In the genomic region with DNA sequence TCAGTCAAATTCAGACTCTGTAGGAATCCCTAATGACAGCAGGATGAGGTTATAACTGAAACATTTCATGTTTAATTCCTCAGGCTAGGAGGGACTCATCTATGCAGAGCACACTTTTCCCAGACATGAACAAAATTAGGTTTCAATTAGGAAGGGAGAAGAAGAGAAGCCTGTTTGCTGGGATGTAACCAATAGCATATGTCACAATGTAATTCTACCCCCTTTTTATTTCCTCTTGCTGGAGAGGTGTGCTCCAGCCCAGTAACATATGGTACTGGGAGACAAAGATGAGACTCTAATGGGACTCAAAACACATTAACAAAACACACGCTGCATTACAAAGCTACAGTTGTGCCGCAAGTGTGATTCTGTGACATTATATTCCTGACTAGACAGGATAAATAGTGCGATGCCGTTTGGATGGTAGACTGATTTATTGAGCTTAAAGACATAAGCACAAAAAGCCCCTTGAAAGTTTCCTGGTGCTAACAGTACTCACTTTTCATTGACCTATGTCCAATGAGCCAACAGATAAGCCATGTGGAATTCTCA, we compare ENCODE assay signal across 19 mouse cellular contexts.
DNase-seq lines count a peak whose midpoint lies in the region; ATAC-seq and TF ChIP-seq lines count a peak whose summit lies in the region.
"Had no signal": no experiment of that assay in that cellular context is flagged by ENCODE, and none has a peak within 500 bp of the region (broad histone marks: within the 10 kb centered on the region; RNA-seq: fewer than 3 reads in every experiment).

No protein-coding gene starts in this region.

- H3K9me3 ChIP-seq in forebrain, embryonic 10.5 days = no peaks in the 10 kb centered on the region
- H3K9me3 ChIP-seq in forebrain, postnatal 0 days (ENCODE audit: low read length) = no peaks in the 10 kb centered on the region
- H3K9me3 ChIP-seq in hindbrain, embryonic 16.5 days (ENCODE audit: control insufficient read depth, low read length) = no peaks in the 10 kb centered on the region
- no peaks in the 10 kb centered on the region for H3K9me3 ChIP-seq in hindbrain, postnatal 0 days (ENCODE audit: low read length)
- no peaks in the 10 kb centered on the region for H3K9me3 ChIP-seq in embryonic facial prominence, embryonic 14.5 days (ENCODE audit: control insufficient read depth, low read length)
- H3K9me3 ChIP-seq in forebrain, embryonic 16.5 days (ENCODE audit: control insufficient read depth, low read length) = no peaks in the 10 kb centered on the region
- H3K9me3 ChIP-seq in midbrain, postnatal 0 days (ENCODE audit: low read length) = no peaks in the 10 kb centered on the region
- H3K9me3 ChIP-seq: embryonic facial prominence, embryonic 12.5 days; heart, embryonic 15.5 days; hindbrain, embryonic 15.5 days had no signal

- no peak overlapping the region for H3K9ac ChIP-seq in forebrain, postnatal 0 days
- no peak overlapping the region for H3K9ac ChIP-seq in hindbrain, embryonic 16.5 days (ENCODE audit: low read depth, low read length)
- H3K9ac ChIP-seq in hindbrain, postnatal 0 days (replicated peaks; ENCODE audit: low read length) = no peak overlapping the region
- no peak overlapping the region for H3K9ac ChIP-seq in embryonic facial prominence, embryonic 14.5 days (ENCODE audit: low read depth, low read length)
- no peak overlapping the region for H3K9ac ChIP-seq in forebrain, embryonic 16.5 days (replicated peaks; ENCODE audit: low read depth, low read length)
- no peak overlapping the region for H3K9ac ChIP-seq in midbrain, postnatal 0 days (replicated peaks; ENCODE audit: low read length, poor library complexity, severe bottlenecking)
- H3K9ac ChIP-seq: embryonic facial prominence, embryonic 12.5 days; heart, embryonic 15.5 days; hindbrain, embryonic 15.5 days had no signal

- peaks cover 22% of the 10 kb centered on the region for H3K4me1 ChIP-seq in forebrain, embryonic 10.5 days
- no peaks in the 10 kb centered on the region for H3K4me1 ChIP-seq in forebrain, postnatal 0 days (ENCODE audit: insufficient read depth)
- H3K4me1 ChIP-seq in hindbrain, embryonic 16.5 days (ENCODE audit: control insufficient read depth, insufficient read depth, low read depth, low read length) = peaks cover 2% of the 10 kb centered on the region; the same call in 1 of the 2 replicates
- peaks cover 6% of the 10 kb centered on the region; the same call in 1 of the 2 replicates for H3K4me1 ChIP-seq in hindbrain, postnatal 0 days (ENCODE audit: insufficient read depth, low read length)
- H3K4me1 ChIP-seq in embryonic facial prominence, embryonic 14.5 days (ENCODE audit: control insufficient read depth, insufficient read depth, low read length) = peaks cover 20% of the 10 kb centered on the region; the same call in 1 of the 2 replicates
- 0 out of 2 replicates have a peak, but pooled peaks cover 2% of the 10 kb centered on the region for H3K4me1 ChIP-seq in forebrain, embryonic 16.5 days (replicated peaks; ENCODE audit: control insufficient read depth, insufficient read depth, low read length)
- no peaks in the 10 kb centered on the region for H3K4me1 ChIP-seq in midbrain, postnatal 0 days (ENCODE audit: insufficient read depth, low read length)

- ATAC-seq in forebrain, postnatal 0 days = no peak
- ATAC-seq in hindbrain, embryonic 16.5 days = peak; percentile 50; the same call in 1 of the 2 replicates
- ATAC-seq in hindbrain, postnatal 0 days = no peak
- ATAC-seq in embryonic facial prominence, embryonic 14.5 days (ENCODE audit: low read depth) = peak; percentile 72
- peak; percentile 50 for ATAC-seq in forebrain, embryonic 16.5 days
- ATAC-seq in midbrain, postnatal 0 days (ENCODE audit: low FRiP score) = no peak

- no peak overlapping the region for H3K4me3 ChIP-seq in forebrain, embryonic 10.5 days
- no peak overlapping the region for H3K4me3 ChIP-seq in forebrain, postnatal 0 days (ENCODE audit: low read depth, low read length)
- no peak overlapping the region for H3K4me3 ChIP-seq in hindbrain, embryonic 16.5 days (ENCODE audit: low read length)
- H3K4me3 ChIP-seq in hindbrain, postnatal 0 days (ENCODE audit: low read length) = no peak overlapping the region
- no peak overlapping the region for H3K4me3 ChIP-seq in embryonic facial prominence, embryonic 14.5 days (ENCODE audit: low read depth, low read length)
- no peak overlapping the region for H3K4me3 ChIP-seq in forebrain, embryonic 16.5 days (replicated peaks; ENCODE audit: low read length)
- H3K4me3 ChIP-seq in midbrain, postnatal 0 days (ENCODE audit: low read depth, low read length) = no peak overlapping the region
- H3K4me3 ChIP-seq: embryonic facial prominence, embryonic 12.5 days; heart, embryonic 15.5 days; hindbrain, embryonic 15.5 days had no signal

- no peak for TF ChIP-seq CTCF in forebrain, postnatal 0 days (IDR thresholded peaks at IDR 0.05; ENCODE audit: low read depth)
- TF ChIP-seq CTCF in hindbrain, postnatal 0 days (IDR thresholded peaks at IDR 0.05; ENCODE audit: low read depth) = no peak
- TF ChIP-seq CTCF in midbrain, postnatal 0 days (IDR thresholded peaks at IDR 0.05) = no peak

- no peak for DNase-seq in forebrain, embryonic 10.5 days (ENCODE audit: extremely low spot score, low spot score)
- DNase-seq in forebrain, postnatal 0 days = no peak
- no peak for DNase-seq in hindbrain, postnatal 0 days (ENCODE audit: low spot score)
- DNase-seq in embryonic facial prominence, embryonic 14.5 days (ENCODE audit: low spot score) = peak; percentile 51
- DNase-seq in midbrain, postnatal 0 days (ENCODE audit: low spot score) = no peak
- DNase-seq: adrenal gland, adult 2 months; adrenal gland, postnatal 25 days; cerebellum, adult 2 months; cerebellum, postnatal 10 days; gastrocnemius, postnatal 10 days; heart, adult 18-20 months; heart, postnatal 14 days; kidney, adult 18-20 months had no signal

- H3K27me3 ChIP-seq in forebrain, embryonic 10.5 days (ENCODE audit: poor library complexity, severe bottlenecking) = no peaks in the 10 kb centered on the region
- no peaks in the 10 kb centered on the region for H3K27me3 ChIP-seq in forebrain, postnatal 0 days (ENCODE audit: insufficient read depth, low read length)
- no peaks in the 10 kb centered on the region for H3K27me3 ChIP-seq in hindbrain, embryonic 16.5 days (replicated peaks; ENCODE audit: control insufficient read depth, insufficient read depth, low read length)
- no peaks in the 10 kb centered on the region for H3K27me3 ChIP-seq in hindbrain, postnatal 0 days (ENCODE audit: insufficient read depth, low read length)
- no peaks in the 10 kb centered on the region for H3K27me3 ChIP-seq in embryonic facial prominence, embryonic 14.5 days (replicated peaks; ENCODE audit: control insufficient read depth, insufficient read depth, low read length)
- H3K27me3 ChIP-seq in forebrain, embryonic 16.5 days (replicated peaks; ENCODE audit: control insufficient read depth, insufficient read depth, low read length) = no peaks in the 10 kb centered on the region
- H3K27me3 ChIP-seq in midbrain, postnatal 0 days (ENCODE audit: insufficient read depth, low read length) = no peaks in the 10 kb centered on the region
- H3K27me3 ChIP-seq: embryonic facial prominence, embryonic 12.5 days; heart, embryonic 15.5 days; hindbrain, embryonic 15.5 days had no signal

- no peak overlapping the region for H3K4me2 ChIP-seq in forebrain, postnatal 0 days (ENCODE audit: low read depth)
- no peak overlapping the region for H3K4me2 ChIP-seq in hindbrain, embryonic 16.5 days (ENCODE audit: low read length)
- no peak overlapping the region for H3K4me2 ChIP-seq in hindbrain, postnatal 0 days (ENCODE audit: low read depth, low read length)
- H3K4me2 ChIP-seq in embryonic facial prominence, embryonic 14.5 days (ENCODE audit: low read depth, low read length) = no peak overlapping the region
- no peak overlapping the region for H3K4me2 ChIP-seq in forebrain, embryonic 16.5 days (ENCODE audit: low read length)
- H3K4me2 ChIP-seq in midbrain, postnatal 0 days (ENCODE audit: low read depth, low read length, poor library complexity, severe bottlenecking) = no peak overlapping the region
- H3K4me2 ChIP-seq: embryonic facial prominence, embryonic 12.5 days; heart, embryonic 11.5 days; heart, embryonic 15.5 days; hindbrain, embryonic 15.5 days had no signal

- peak overlapping the region; percentile 44; the same call in 1 of the 2 replicates for H3K27ac ChIP-seq in forebrain, embryonic 10.5 days
- no peak overlapping the region for H3K27ac ChIP-seq in forebrain, postnatal 0 days (ENCODE audit: low read depth, low read length)
- no peak overlapping the region for H3K27ac ChIP-seq in hindbrain, embryonic 16.5 days (ENCODE audit: low read depth, low read length)
- H3K27ac ChIP-seq in hindbrain, postnatal 0 days = no peak overlapping the region
- no peak overlapping the region for H3K27ac ChIP-seq in embryonic facial prominence, embryonic 14.5 days (replicated peaks; ENCODE audit: low read depth, low read length)
- no peak overlapping the region for H3K27ac ChIP-seq in forebrain, embryonic 16.5 days (ENCODE audit: low read length)
- no peak overlapping the region for H3K27ac ChIP-seq in midbrain, postnatal 0 days (ENCODE audit: low read depth, low read length)
- H3K27ac ChIP-seq: embryonic facial prominence, embryonic 12.5 days; heart, embryonic 15.5 days; hindbrain, embryonic 15.5 days had no signal

- H3K36me3 ChIP-seq in forebrain, embryonic 10.5 days (replicated peaks) = no peaks in the 10 kb centered on the region
- H3K36me3 ChIP-seq in forebrain, postnatal 0 days (ENCODE audit: insufficient read depth) = no peaks in the 10 kb centered on the region
- H3K36me3 ChIP-seq in hindbrain, embryonic 16.5 days (ENCODE audit: control insufficient read depth, insufficient read depth, low read length) = no peaks in the 10 kb centered on the region
- no peaks in the 10 kb centered on the region for H3K36me3 ChIP-seq in hindbrain, postnatal 0 days (ENCODE audit: insufficient read depth, low read length)
- no peaks in the 10 kb centered on the region for H3K36me3 ChIP-seq in embryonic facial prominence, embryonic 14.5 days (ENCODE audit: control insufficient read depth, insufficient read depth, low read length)
- no peaks in the 10 kb centered on the region for H3K36me3 ChIP-seq in forebrain, embryonic 16.5 days (ENCODE audit: control insufficient read depth, insufficient read depth)
- no peaks in the 10 kb centered on the region for H3K36me3 ChIP-seq in midbrain, postnatal 0 days (ENCODE audit: insufficient read depth, low read length)
- H3K36me3 ChIP-seq: embryonic facial prominence, embryonic 12.5 days; heart, embryonic 15.5 days; hindbrain, embryonic 15.5 days had no signal

- WGBS in forebrain, embryonic 10.5 days = 74% methylated on average over 4 of the region's 4 CpGs
- 47% methylated on average over 4 of the region's 4 CpGs for WGBS in forebrain, postnatal 0 days
- 69% methylated on average over 4 of the region's 4 CpGs for WGBS in hindbrain, embryonic 16.5 days
- 74% methylated on average over 4 of the region's 4 CpGs for WGBS in hindbrain, postnatal 0 days
- WGBS in embryonic facial prominence, embryonic 14.5 days = 46% methylated on average over 4 of the region's 4 CpGs
- 55% methylated on average over 4 of the region's 4 CpGs for WGBS in forebrain, embryonic 16.5 days
- WGBS in midbrain, postnatal 0 days = 87% methylated on average over 4 of the region's 4 CpGs

Comparison
In these comparisons a context has a peak if more than half of its experiments do, and no peak if none do; other contexts are left out.
1. ATAC-seq: peak in hindbrain, embryonic 16.5 days (single experiment), embryonic facial prominence, embryonic 14.5 days (single experiment) and forebrain, embryonic 16.5 days (single experiment); none in forebrain, postnatal 0 days (single experiment), hindbrain, postnatal 0 days (single experiment) and midbrain, postnatal 0 days (single experiment).